Mouse (Mus musculus): ENCODE data around the gene Pik3ap1.

DNA sequence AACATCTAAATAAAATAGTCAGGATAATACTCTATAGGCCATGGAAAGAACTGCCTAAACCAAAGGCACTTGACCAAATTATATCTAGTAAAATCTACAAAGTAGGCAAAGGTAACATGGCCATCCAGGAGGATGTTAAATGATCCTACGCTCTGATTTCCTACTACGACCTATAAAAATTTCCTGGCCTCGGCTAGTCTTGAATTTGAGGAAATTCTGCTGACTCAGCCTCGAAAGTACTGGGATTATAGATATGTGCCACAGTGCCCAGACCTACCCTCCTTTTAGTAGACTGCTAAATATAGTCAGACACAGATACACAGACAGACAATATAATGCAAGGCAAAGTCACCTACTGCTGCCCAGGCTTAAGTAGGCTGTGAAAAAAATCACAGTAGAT lies 151.2 kb downstream of the Pik3ap1 start:
- TF ChIP-seq MAZ (IDR thresholded peaks at IDR 0.05; ENCODE audit: low read depth, low read length): no peak
- no peak for TF ChIP-seq ZKSCAN1 (IDR thresholded peaks at IDR 0.05; ENCODE audit: low read depth, low read length)
- TF ChIP-seq CTCF (IDR thresholded peaks at IDR 0.05 in 2 of 3, conservative IDR thresholded peaks at IDR 0.05 in 1 of 3; ENCODE audit: control insufficient read depth in 1 of 3, insufficient read depth in 1 of 3, low read depth in 2 of 3, low read length in 3 of 3, poor library complexity in 1 of 3, severe bottlenecking in 1 of 3): no peak
- TF ChIP-seq MXI1 (IDR thresholded peaks at IDR 0.05; ENCODE audit: low read depth, low read length): no peak
- TF ChIP-seq JUND (IDR thresholded peaks at IDR 0.05; ENCODE audit: low read depth, low read length): no peak
- TF ChIP-seq E2F4 (IDR thresholded peaks at IDR 0.05; ENCODE audit: borderline replicate concordance, low read depth, low read length): no peak
- no peak for TF ChIP-seq HCFC1 (IDR thresholded peaks at IDR 0.05; ENCODE audit: low read depth, low read length)
- TF ChIP-seq SMC3 (IDR thresholded peaks at IDR 0.05; ENCODE audit: low read depth, low read length): no peak
- TF ChIP-seq GATA1 (IDR thresholded peaks at IDR 0.05; ENCODE audit: low read depth, low read length): no peak
- no peak for TF ChIP-seq UBTF (IDR thresholded peaks at IDR 0.05; ENCODE audit: borderline replicate concordance, insufficient read depth, low read depth, low read length)
